In the genomic region with DNA sequence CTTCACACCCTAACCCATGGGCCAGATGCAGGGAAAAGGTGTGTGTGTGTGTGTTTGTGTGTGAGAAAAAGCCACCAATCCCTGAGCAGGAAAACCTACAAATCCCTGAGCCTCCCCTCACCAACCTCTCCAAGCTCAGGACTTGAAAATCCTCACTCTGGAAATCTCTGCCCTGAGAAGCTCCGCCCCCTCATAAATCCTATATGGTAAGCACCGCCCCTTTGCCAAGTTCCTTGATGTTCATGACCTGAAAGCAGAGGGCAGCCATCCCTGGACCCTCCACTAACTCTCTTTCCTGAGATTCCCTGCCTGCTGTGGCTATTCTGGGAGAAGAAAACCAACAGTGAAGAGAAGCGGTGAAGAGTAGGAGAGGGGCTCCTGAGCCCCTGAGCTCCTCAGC, we compare ENCODE assay signal across 11 mouse cellular contexts. TPM values are rescaled to one million over a fixed set of nuclear protein-coding genes. Genes with fewer than 3 reads are reported as not detected.
DNase-seq lines count a peak whose midpoint lies in the region; ATAC-seq and TF ChIP-seq lines count a peak whose summit lies in the region.
"Had no signal": no experiment of that assay in that cellular context is flagged by ENCODE, and none has a peak within 500 bp of the region (broad histone marks: within the 10 kb centered on the region; RNA-seq: fewer than 3 reads in every experiment).

No protein-coding gene starts in this region.

- no peaks in the 10 kb centered on the region for H3K36me3 ChIP-seq in kidney, embryonic 15.5 days
- H3K36me3 ChIP-seq in embryonic facial prominence, embryonic 10.5 days (replicated peaks), result no peaks in the 10 kb centered on the region; the same call in 1 of the 2 replicates
- H3K36me3 ChIP-seq in neural tube, embryonic 12.5 days, result no peaks in the 10 kb centered on the region
- H3K36me3 ChIP-seq in lung, postnatal 0 days (ENCODE audit: insufficient read depth, low read length), result no peaks in the 10 kb centered on the region
- H3K36me3 ChIP-seq: hindbrain, embryonic 13.5 days had no signal

- no peaks in the 10 kb centered on the region for H3K27me3 ChIP-seq in kidney, embryonic 15.5 days
- no peaks in the 10 kb centered on the region for H3K27me3 ChIP-seq in embryonic facial prominence, embryonic 10.5 days (replicated peaks; ENCODE audit: low read depth, poor library complexity, severe bottlenecking)
- no peaks in the 10 kb centered on the region for H3K27me3 ChIP-seq in neural tube, embryonic 12.5 days (replicated peaks)
- no peaks in the 10 kb centered on the region for H3K27me3 ChIP-seq in lung, postnatal 0 days (replicated peaks; ENCODE audit: insufficient read depth, low read length)
- H3K27me3 ChIP-seq: hindbrain, embryonic 13.5 days had no signal

- peak; percentile 68 for ATAC-seq in kidney, embryonic 15.5 days (replicated peaks; ENCODE audit: low FRiP score)
- ATAC-seq in neural tube, embryonic 12.5 days (ENCODE audit: low FRiP score, low read depth), result peak; percentile 39
- ATAC-seq in lung, postnatal 0 days, result no peak

- TF ChIP-seq CTCF in lung, postnatal 0 days (IDR thresholded peaks at IDR 0.05), result no peak

- WGBS in kidney, embryonic 15.5 days, result 39% methylated on average over 3 of the region's 3 CpGs
- WGBS in embryonic facial prominence, embryonic 10.5 days, result 66% methylated on average over 3 of the region's 3 CpGs
- 20% methylated on average over 3 of the region's 3 CpGs for WGBS in neural tube, embryonic 12.5 days
- WGBS in lung, postnatal 0 days, result 64% methylated on average over 3 of the region's 3 CpGs

- DNase-seq in kidney, adult 11 months, result no peak
- peak; percentile 74 for DNase-seq in R1 (ENCODE audit: low read depth, low spot score)
- DNase-seq in embryonic facial prominence, embryonic 10.5 days (ENCODE audit: low spot score), result peak; percentile 8
- DNase-seq in lung, postnatal 0 days (ENCODE audit: low spot score), result no peak
- no peak for DNase-seq in layer of hippocampus, adult 8-10 months (ENCODE audit: low spot score in 2 of 2)
- DNase-seq: cerebellum, adult 9-10 months; thymus, postnatal 25 days had no signal

- no peak overlapping the region for H3K9ac ChIP-seq in kidney, embryonic 15.5 days
- H3K9ac ChIP-seq in neural tube, embryonic 12.5 days, result no peak overlapping the region
- no peak overlapping the region for H3K9ac ChIP-seq in lung, postnatal 0 days (replicated peaks; ENCODE audit: low read depth)
- H3K9ac ChIP-seq: hindbrain, embryonic 13.5 days had no signal

- TF ChIP-seq EP300 in lung, postnatal 0 days (IDR thresholded peaks at IDR 0.05), result no peak

- H3K4me3 ChIP-seq in kidney, embryonic 15.5 days (replicated peaks), result no peak overlapping the region
- H3K4me3 ChIP-seq in embryonic facial prominence, embryonic 10.5 days, result no peak overlapping the region
- H3K4me3 ChIP-seq in neural tube, embryonic 12.5 days, result no peak overlapping the region
- H3K4me3 ChIP-seq in lung, postnatal 0 days (ENCODE audit: low read depth, low read length), result no peak overlapping the region
- H3K4me3 ChIP-seq: hindbrain, embryonic 13.5 days had no signal

- peaks cover 31% of the 10 kb centered on the region for H3K4me1 ChIP-seq in kidney, embryonic 15.5 days
- H3K4me1 ChIP-seq in embryonic facial prominence, embryonic 10.5 days, result peaks cover 20% of the 10 kb centered on the region
- peaks cover 22% of the 10 kb centered on the region for H3K4me1 ChIP-seq in neural tube, embryonic 12.5 days
- no peaks in the 10 kb centered on the region for H3K4me1 ChIP-seq in lung, postnatal 0 days (ENCODE audit: insufficient read depth, low read depth, low read length)

- H3K27ac ChIP-seq in kidney, embryonic 15.5 days, result peak overlapping the region; percentile 58; the same call in 1 of the 2 replicates
- H3K27ac ChIP-seq in embryonic facial prominence, embryonic 10.5 days (replicated peaks), result peak overlapping the region; percentile 48; the same call in 1 of the 2 replicates
- no peak overlapping the region for H3K27ac ChIP-seq in neural tube, embryonic 12.5 days
- no peak overlapping the region for H3K27ac ChIP-seq in lung, postnatal 0 days (ENCODE audit: low read length)
- H3K27ac ChIP-seq: hindbrain, embryonic 13.5 days had no signal

- no peaks in the 10 kb centered on the region for H3K9me3 ChIP-seq in kidney, embryonic 15.5 days (replicated peaks)
- H3K9me3 ChIP-seq in embryonic facial prominence, embryonic 10.5 days, result no peaks in the 10 kb centered on the region
- H3K9me3 ChIP-seq in neural tube, embryonic 12.5 days, result no peaks in the 10 kb centered on the region
- H3K9me3 ChIP-seq in lung, postnatal 0 days (ENCODE audit: low read length), result no peaks in the 10 kb centered on the region
- H3K9me3 ChIP-seq: hindbrain, embryonic 13.5 days had no signal

- no peak overlapping the region for H3K4me2 ChIP-seq in kidney, embryonic 15.5 days
- 0 out of 2 replicates have a peak overlapping the region, but pooled peaks have one; percentile 7 for H3K4me2 ChIP-seq in neural tube, embryonic 12.5 days (replicated peaks)
- no peak overlapping the region for H3K4me2 ChIP-seq in lung, postnatal 0 days (replicated peaks; ENCODE audit: low read depth, low read length)
- H3K4me2 ChIP-seq: heart, embryonic 11.5 days; hindbrain, embryonic 13.5 days had no signal

RNA-seq across cellular contexts. Expression of a gene that starts 40.2 kb away (rescaled TPM):
- 14.0 and 14.7 TPM in 2 replicates for polyA plus RNA-seq in kidney, embryonic 15.5 days (2015; fragmentation: Nextera tagmentation; extraction: Ambion mirVana)
- 18.5 and 20.7 TPM in 2 replicates for polyA plus RNA-seq in embryonic facial prominence, embryonic 10.5 days (2016; fragmentation: Nextera tagmentation; extraction: Ambion mirVana)
- polyA plus RNA-seq in neural tube, embryonic 12.5 days (2016; fragmentation: Nextera tagmentation; extraction: Ambion mirVana), result 13.3 and 13.6 TPM in 2 replicates
- polyA plus RNA-seq in lung, postnatal 0 days (2015; fragmentation: Nextera tagmentation; extraction: Ambion mirVana), result 2.9 and 3.9 TPM in 2 replicates
- 1 to 10 TPM; 5.2 to 7.4 (median 6.4) TPM for total RNA-seq in layer of hippocampus, adult 8-10 months (2022)

RNA-seq across cellular contexts. Expression of a gene that starts 40.2 kb away (rescaled TPM):
- 48.1 and 54.6 TPM in 2 replicates for polyA plus RNA-seq in kidney, embryonic 15.5 days (2015; fragmentation: Nextera tagmentation; extraction: Ambion mirVana)
- polyA plus RNA-seq in embryonic facial prominence, embryonic 10.5 days (2016; fragmentation: Nextera tagmentation; extraction: Ambion mirVana), result 49.1 and 49.5 TPM in 2 replicates
- polyA plus RNA-seq in neural tube, embryonic 12.5 days (2016; fragmentation: Nextera tagmentation; extraction: Ambion mirVana), result 35.2 and 39.9 TPM in 2 replicates
- polyA plus RNA-seq in lung, postnatal 0 days (2015; fragmentation: Nextera tagmentation; extraction: Ambion mirVana), result 20.8 and 23.4 TPM in 2 replicates
- total RNA-seq in layer of hippocampus, adult 8-10 months (2022), result 10 to 100 TPM; 16.1 to 26.7 (median 22.6) TPM

Comparison
In these comparisons a context has a peak if more than half of its experiments do, and no peak if none do; other contexts are left out.
1. H3K27ac ChIP-seq: peak in kidney, embryonic 15.5 days (single experiment) and embryonic facial prominence, embryonic 10.5 days (single experiment); none in neural tube, embryonic 12.5 days (single experiment) and lung, postnatal 0 days (single experiment).
2. DNase-seq: peak in R1 (single experiment) and embryonic facial prominence, embryonic 10.5 days (single experiment); none in kidney, adult 11 months (single experiment), lung, postnatal 0 days (single experiment) and layer of hippocampus, adult 8-10 months (0 of 2).